Mouse (Mus musculus) lung, adult 2 months (tissue): ENCODE results near the gene Gal.

Experiments used
- CTCF ChIP-seq: fragments of 200-500 bp; IDR thresholded peaks from 2 replicates; pipeline ENCODE4 v1.5.1; 2011; ENCODE audit warnings: mild to moderate bottlenecking, low read length, control low read depth; ENCODE audit not compliant: insufficient read depth
- POLR2A ChIP-seq: fragments of 200-500 bp; IDR thresholded peaks from 2 replicates; pipeline ENCODE4 v1.6.1; 2011; ENCODE audit warnings: low read depth, mild to moderate bottlenecking, control low read depth, low read length, borderline replicate concordance; ENCODE audit errors: extremely low read depth

DNA sequence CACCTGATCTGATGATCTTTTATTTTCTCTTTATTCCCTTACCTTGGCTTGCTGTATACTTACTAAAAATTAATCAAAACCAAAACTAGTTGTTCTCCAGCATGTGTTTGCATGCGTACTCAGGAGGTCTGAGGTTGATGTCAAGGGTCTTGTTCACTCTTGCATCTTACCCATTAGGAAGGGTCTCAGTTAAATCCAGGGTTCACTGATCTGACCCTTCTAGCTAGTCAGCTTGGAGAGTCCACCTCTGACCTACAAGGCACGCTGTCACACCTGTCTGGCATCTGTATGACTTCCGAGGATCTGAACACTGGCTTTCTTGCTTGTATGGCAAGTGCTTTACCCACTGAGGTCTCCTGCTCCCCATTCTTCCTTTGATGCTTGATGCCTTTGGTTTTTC lies 36.4 kb upstream of the Gal start:
- TF ChIP-seq CTCF (no peak), POLR2A (no peak)
